Mouse (Mus musculus) frontal cortex, adult (tissue): Measurements from ENCODE around the gene Cflar.
"Not testable (repeated sequence)": the region's sequence is repeated elsewhere in the genome, so short reads cannot be mapped to it uniquely, and the experiment has no call there.

Source experiments
- ATAC-seq: cut with Nextera tagmentation; 2 replicates; pipeline ENCODE4 v1.9.2; 2017; ENCODE audit warnings: mild to moderate bottlenecking, moderate library complexity, mixed read lengths; ENCODE audit not compliant: low TSS enrichment

Cflar gene

GRCm38 (mm10) chr1:58727747-58728589 lies 16.7 kb downstream of the Cflar start:
- ATAC-seq = no peak

- no peak for ATAC-seq
These were observed 17.2 kb downstream of the Cflar start for GRCm38 (mm10) chr1:58728590-58728868.

- no peak for ATAC-seq
These were observed 22.3 kb downstream of the Cflar start for GRCm38 (mm10) chr1:58733636-58734035.

- no peak for ATAC-seq
These were observed 23.0 kb downstream of the Cflar start for GRCm38 (mm10) chr1:58734043-58734920.

GRCm38 (mm10) chr1:58735962-58736361 lies 24.7 kb downstream of the Cflar start:
- no peak for ATAC-seq

GRCm38 (mm10) chr1:58736968-58737367 lies 25.7 kb downstream of the Cflar start:
- peak; percentile 75 for ATAC-seq

GRCm38 (mm10) chr1:58739529-58739928 lies 28.2 kb downstream of the Cflar start:
- ATAC-seq = peak; percentile 91

GRCm38 (mm10) chr1:58742571-58743021 lies 31.3 kb downstream of the Cflar start:
- no peak for ATAC-seq

- no peak for ATAC-seq
These were observed 31.9 kb downstream of the Cflar start for GRCm38 (mm10) chr1:58743252-58743651.

GRCm38 (mm10) chr1:58744645-58745044 lies 33.3 kb downstream of the Cflar start:
- no peak for ATAC-seq

GRCm38 (mm10) chr1:58746880-58747279 lies 35.6 kb downstream of the Cflar start:
- ATAC-seq = peak; percentile 78

- no peak for ATAC-seq
These were observed 48.1 kb downstream of the Cflar start for GRCm38 (mm10) chr1:58759451-58759850.

- no peak for ATAC-seq
These were observed 49.3 kb downstream of the Cflar start for GRCm38 (mm10) chr1:58760581-58760980.

GRCm38 (mm10) chr1:58761391-58762275 lies 50.3 kb downstream of the Cflar start:
- not testable (repeated sequence) for ATAC-seq

- no peak for ATAC-seq
These were observed 51.3 kb downstream of the Cflar start for GRCm38 (mm10) chr1:58762576-58762975.

GRCm38 (mm10) chr1:58766446-58766845 lies 55.1 kb downstream of the Cflar start:
- not testable (repeated sequence) for ATAC-seq

GRCm38 (mm10) chr1:58769136-58769535 lies 57.8 kb downstream of the Cflar start:
- no peak for ATAC-seq

- no peak for ATAC-seq
These were observed 58.4 kb downstream of the Cflar start for GRCm38 (mm10) chr1:58769701-58770100.

- no peak for ATAC-seq
These were observed 58.9 kb downstream of the Cflar start for GRCm38 (mm10) chr1:58770111-58770720.

GRCm38 (mm10) chr1:58772084-58772483 lies 60.8 kb downstream of the Cflar start:
- no peak for ATAC-seq

GRCm38 (mm10) chr1:58773280-58773679 lies 62.0 kb downstream of the Cflar start:
- no peak for ATAC-seq
